9 mouse cellular contexts compared by ENCODE assay signal in the genomic region with DNA sequence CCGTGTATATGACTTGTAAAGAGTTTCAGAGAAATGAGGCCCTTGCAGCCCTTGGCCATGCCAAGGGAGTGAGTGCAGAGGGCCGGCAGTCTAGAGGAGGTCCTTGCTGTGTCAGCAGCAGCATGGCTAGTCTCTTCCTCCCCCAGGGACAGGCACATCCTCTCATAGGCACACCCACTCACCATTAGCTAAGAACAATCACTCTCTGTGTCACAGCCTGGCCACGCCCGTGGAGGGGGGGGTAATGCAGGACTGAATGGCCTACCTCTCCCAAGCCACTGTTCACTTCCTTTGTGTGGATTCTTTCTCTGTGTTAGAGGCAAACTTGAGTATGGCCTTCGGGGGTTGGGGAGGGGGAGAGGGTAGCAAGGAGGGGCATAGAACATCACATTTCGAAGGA.
A peak's percentile ranks its signal among the peaks of the same experiment; 100 is the strongest.
DNase-seq lines count a peak whose midpoint lies in the region; ATAC-seq and TF ChIP-seq lines count a peak whose summit lies in the region.
"Had no signal": no experiment of that assay in that cellular context is flagged by ENCODE, and none has a peak within 500 bp of the region (broad histone marks: within the 10 kb centered on the region; RNA-seq: fewer than 3 reads in every experiment).

No protein-coding gene starts in this region.

- DNase-seq in lung, postnatal 0 days (ENCODE audit: low spot score), result peak; percentile 44
- no peak for DNase-seq in lung, postnatal 25 days (ENCODE audit: low spot score)
- peak; percentile 3 for DNase-seq in NIH3T3 (ENCODE audit: low read depth)
- peak; percentile 4 for DNase-seq in lung, postnatal 36 days
- no peak for DNase-seq in adrenal gland, postnatal 25 days
- DNase-seq in frontal cortex, postnatal 36 days (ENCODE audit: low spot score in 2 of 2), result no peak
- DNase-seq: cerebellum, adult 9-11 months had no signal

- ATAC-seq in lung, postnatal 0 days, result peak; percentile 62
- peak; percentile 75; the same call in 1 of the 2 replicates for ATAC-seq in heart, embryonic 12.5 days (ENCODE audit: insufficient number of reproducible peaks, low FRiP score)

- peaks cover 2% of the 10 kb centered on the region; the same call in 1 of the 2 replicates for H3K27me3 ChIP-seq in lung, postnatal 0 days (replicated peaks; ENCODE audit: insufficient read depth, low read length)
- no peaks in the 10 kb centered on the region for H3K27me3 ChIP-seq in heart, embryonic 12.5 days (replicated peaks)
- H3K27me3 ChIP-seq: megakaryocyte, embryonic 14.5 days had no signal

- H3K9ac ChIP-seq in lung, postnatal 0 days (replicated peaks; ENCODE audit: low read depth), result no peak overlapping the region
- no peak overlapping the region for H3K9ac ChIP-seq in heart, embryonic 12.5 days

- WGBS in lung, postnatal 0 days, result 60% methylated on average over 6 of the region's 6 CpGs
- 59% methylated on average over 6 of the region's 6 CpGs for WGBS in heart, embryonic 12.5 days

- H3K4me1 ChIP-seq in lung, postnatal 0 days (ENCODE audit: insufficient read depth, low read depth, low read length), result no peaks in the 10 kb centered on the region
- peaks cover 18% of the 10 kb centered on the region for H3K4me1 ChIP-seq in heart, embryonic 12.5 days (replicated peaks)

- no peak overlapping the region for H3K4me3 ChIP-seq in lung, postnatal 0 days (ENCODE audit: low read depth, low read length)
- H3K4me3 ChIP-seq in heart, embryonic 12.5 days, result no peak overlapping the region
- H3K4me3 ChIP-seq: megakaryocyte, embryonic 14.5 days had no signal

- H3K4me2 ChIP-seq in lung, postnatal 0 days (replicated peaks; ENCODE audit: low read depth, low read length), result no peak overlapping the region
- H3K4me2 ChIP-seq in heart, embryonic 12.5 days, result no peak overlapping the region

- no peaks in the 10 kb centered on the region for H3K9me3 ChIP-seq in lung, postnatal 0 days (ENCODE audit: low read length)
- no peaks in the 10 kb centered on the region for H3K9me3 ChIP-seq in heart, embryonic 12.5 days (replicated peaks)
- H3K9me3 ChIP-seq: megakaryocyte, embryonic 14.5 days had no signal

- H3K27ac ChIP-seq in lung, postnatal 0 days (ENCODE audit: low read length), result no peak overlapping the region
- no peak overlapping the region for H3K27ac ChIP-seq in heart, embryonic 12.5 days (ENCODE audit: poor library complexity, severe bottlenecking)

- TF ChIP-seq EP300 in lung, postnatal 0 days (IDR thresholded peaks at IDR 0.05), result no peak

- H3K36me3 ChIP-seq in lung, postnatal 0 days (ENCODE audit: insufficient read depth, low read length), result no peaks in the 10 kb centered on the region
- H3K36me3 ChIP-seq in heart, embryonic 12.5 days, result no peaks in the 10 kb centered on the region

- TF ChIP-seq CTCF in lung, postnatal 0 days (IDR thresholded peaks at IDR 0.05), result no peak

Comparison
In these comparisons a context has a peak if more than half of its experiments do, and no peak if none do; other contexts are left out.
1. DNase-seq: peak in lung, postnatal 0 days (single experiment), NIH3T3 (single experiment) and lung, postnatal 36 days (single experiment); none in lung, postnatal 25 days (single experiment), adrenal gland, postnatal 25 days (single experiment) and frontal cortex, postnatal 36 days (0 of 2).